Mouse (Mus musculus) frontal cortex, postnatal 25 days (tissue): ENCODE results near the gene Ncaph2.

ENCODE experiments used
- DNase-seq, 2 experiments: peaks; one replicate each; pipeline ENCODE4 v3.0.0; 2022; ENCODE audit warnings: low spot score in 2 of 2

The Ncaph2 gene

DNA sequence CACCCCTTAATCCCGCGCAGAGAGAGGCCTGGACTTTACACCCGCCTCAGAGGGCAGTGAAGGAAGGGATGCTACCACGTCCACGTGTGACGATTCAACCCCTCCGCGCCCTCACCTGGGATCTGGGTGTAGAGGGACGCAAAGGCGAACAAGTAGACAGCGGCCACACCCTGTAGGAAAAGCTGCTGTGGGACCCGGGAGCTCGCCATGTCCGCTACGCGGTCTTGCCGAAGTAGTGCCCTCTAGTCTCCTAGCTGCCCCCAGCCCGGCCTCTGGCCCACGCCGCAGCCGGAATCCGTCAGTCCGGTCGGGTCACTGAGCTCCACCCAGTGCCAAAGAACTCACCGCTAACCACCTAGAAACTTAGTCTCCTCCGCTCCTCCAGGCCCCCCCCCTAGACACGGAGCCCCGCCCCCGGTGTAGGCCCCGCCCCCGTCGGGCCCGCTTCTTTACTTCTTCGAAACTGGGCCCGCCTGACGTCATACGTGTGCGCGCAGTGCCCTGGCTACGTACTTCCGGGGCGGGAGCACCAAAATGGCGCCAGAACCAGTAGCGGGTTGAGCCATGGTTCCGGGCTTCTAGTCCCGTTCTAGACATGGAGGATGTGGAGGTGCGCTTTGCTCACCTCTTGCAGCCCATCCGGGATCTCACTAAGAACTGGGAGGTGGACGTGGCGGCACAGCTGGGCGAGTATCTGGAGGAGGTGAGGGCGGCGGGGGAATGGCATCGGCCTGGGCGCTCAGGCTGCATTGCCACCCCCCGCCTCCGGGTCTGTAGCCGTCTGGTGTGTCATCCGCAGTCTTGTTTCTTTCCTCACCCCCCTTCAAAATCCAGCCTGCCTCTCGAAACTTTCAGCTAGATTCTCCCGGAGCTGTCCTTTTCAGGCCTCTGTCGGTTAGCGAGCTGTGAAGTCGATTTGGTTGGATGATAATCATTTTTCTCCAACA lies at the start of gene Ncaph2, which contains the start of gene Lmf2:
Gene Ncaph2 (plus strand): TSS at position 479 of the 947 bp plus-strand sequence.
Gene Lmf2 (minus strand): TSS at position 419 of the 947 bp plus-strand sequence.
- DNase-seq = peak; percentile 86 to 90

- DNase-seq = no peak
Observed at GRCm38 (mm10) chr15:89305966-89306365, 49.6 kb upstream of the Ncaph2 start.

GRCm38 (mm10) chr15:89307461-89307860 lies 48.1 kb upstream of the Ncaph2 start:
- no peak for DNase-seq

DNA sequence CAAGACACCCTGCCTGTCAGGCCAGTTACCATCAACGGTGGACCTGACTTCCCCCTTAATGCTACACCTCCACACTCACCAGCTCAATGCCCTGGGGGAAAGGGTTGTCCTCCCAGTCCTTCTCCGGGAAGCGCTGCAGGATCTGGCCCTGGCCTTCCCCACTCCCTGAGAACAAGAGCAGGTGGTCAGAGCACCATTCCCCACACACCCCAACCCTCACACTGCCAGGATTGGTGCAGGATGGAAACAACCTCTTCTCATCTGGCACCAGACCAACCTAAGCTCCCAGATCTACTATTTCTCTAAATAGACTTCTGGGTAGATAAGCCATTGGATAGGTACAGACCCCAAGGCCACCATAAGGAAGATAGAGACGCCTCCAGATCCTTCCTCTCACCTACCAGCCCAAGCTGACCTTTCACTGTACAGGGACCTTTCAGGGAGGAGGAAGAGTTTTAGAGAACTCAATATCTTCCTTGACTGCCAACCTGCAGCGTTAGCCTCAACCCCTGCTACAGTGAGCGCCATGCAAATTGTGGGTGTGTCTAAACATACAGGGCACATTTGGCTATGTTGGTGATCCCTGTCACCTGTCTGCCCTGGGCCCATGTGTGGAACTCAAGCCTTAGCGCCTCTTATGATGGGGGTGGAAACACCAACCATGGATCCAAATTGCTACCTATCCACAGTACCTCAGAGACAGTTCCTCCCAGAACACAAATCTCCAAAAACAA lies 46.9 kb upstream of the Ncaph2 start:
- no peak for DNase-seq

DNA sequence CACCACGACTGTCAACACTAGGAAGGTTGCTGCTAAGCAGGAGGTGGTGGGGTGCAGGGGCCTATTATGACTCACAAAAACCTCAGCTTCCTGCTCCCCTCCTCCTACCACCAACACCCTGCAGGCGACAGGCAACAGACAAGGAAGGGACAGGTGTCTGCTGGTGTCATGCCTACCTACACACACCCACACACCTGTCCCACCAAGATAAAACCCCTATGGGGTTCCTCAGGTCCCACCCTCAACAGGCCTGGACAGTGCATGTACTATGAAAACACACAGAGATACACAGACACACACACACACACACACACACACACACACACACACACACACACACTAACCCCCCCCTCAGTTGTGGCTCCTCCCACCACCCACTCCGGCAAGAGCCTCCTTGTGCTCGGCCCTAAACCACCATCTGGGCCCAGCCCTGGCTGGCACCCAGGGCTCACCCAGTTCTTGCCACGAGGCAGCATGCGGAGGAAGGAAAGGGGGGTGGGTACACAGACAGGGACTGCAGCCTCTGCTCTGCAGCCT lies 45.5 kb upstream of the Ncaph2 start:
- no peak for DNase-seq

DNA sequence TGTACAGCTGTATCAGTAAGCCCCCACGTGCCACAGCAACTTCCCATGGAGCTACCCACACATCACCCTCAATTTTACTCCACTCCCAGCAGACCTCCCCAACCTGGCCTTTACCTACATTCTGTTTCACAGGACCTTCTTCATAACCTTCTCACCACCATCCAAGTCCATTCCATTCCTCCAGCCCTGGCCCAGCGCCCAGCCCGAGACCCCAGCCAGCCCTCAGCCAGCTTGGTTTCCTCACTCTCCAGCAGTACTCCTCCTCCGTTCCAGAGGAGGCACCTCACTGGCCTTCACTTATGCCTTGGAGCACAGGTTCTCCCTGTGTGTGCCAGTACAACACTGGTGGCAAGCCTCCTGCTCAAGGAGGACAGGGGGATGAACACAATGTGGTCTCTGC lies 42.2 kb upstream of the Ncaph2 start:
- DNase-seq = no peak

- DNase-seq = no peak
Observed at GRCm38 (mm10) chr15:89314107-89314506, 41.4 kb upstream of the Ncaph2 start.

DNA sequence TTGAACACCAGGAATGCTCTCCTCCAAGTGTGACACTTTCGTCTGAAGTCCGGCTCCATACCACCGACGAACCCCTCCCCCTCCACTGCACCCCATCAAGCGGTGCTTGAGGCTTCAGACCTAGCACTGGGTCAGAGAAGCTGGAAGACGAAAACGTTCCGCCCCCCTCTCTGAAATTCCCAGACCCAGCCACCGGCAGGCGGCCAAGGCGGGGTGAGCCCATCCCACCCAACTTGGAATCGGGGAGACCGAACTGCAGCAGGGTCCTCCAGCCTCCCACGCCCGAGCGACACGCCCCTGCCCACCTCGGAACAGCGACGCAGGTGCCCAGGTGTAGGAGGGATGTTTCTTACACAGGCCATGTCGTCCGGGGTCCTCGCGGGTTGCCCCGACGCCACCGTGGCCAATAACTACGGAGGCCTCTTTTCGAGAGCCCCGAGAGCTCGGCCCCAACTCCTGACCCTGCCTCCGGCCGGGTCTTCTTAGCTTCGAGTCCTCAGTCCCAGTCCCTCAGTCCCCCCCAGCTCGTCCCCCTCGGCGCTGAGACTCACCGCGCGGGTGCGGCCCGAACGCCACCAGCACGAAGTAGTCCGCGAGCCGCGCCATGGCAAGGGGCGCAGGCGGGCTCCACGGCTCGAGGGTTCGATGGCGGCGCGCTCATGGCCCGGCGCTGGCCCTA lies 40.9 kb upstream of the Ncaph2 start:
- no peak for DNase-seq

- peak; percentile 86 to 92 for DNase-seq
Observed at GRCm38 (mm10) chr15:89315190-89315731, 40.3 kb upstream of the Ncaph2 start, which contains the start of gene Sbf1. Gene Sbf1, minus strand, starts transcription at chr15:89315311.

GRCm38 (mm10) chr15:89316146-89316545 lies 39.4 kb upstream of the Ncaph2 start:
- DNase-seq = no peak

DNA sequence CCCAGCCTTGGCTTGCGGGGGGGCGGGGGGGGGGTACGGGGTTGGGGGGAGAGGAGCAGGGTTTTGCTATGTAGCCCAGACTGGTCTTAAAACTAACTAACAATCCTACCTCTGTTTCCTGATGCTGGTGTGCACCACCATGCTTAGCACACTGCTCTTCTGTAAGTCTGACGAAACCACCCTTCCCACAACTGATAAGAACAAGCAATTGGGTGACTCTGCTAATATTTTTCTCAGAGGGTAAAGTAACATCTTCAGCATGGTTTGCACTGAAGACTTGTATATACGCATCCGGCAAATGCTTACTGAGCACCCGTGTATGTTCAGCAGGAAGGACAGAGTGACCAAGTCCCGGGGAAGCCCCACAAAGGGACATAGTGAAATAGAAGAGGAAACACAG lies 34.3 kb upstream of the Ncaph2 start:
- no peak for DNase-seq

DNA sequence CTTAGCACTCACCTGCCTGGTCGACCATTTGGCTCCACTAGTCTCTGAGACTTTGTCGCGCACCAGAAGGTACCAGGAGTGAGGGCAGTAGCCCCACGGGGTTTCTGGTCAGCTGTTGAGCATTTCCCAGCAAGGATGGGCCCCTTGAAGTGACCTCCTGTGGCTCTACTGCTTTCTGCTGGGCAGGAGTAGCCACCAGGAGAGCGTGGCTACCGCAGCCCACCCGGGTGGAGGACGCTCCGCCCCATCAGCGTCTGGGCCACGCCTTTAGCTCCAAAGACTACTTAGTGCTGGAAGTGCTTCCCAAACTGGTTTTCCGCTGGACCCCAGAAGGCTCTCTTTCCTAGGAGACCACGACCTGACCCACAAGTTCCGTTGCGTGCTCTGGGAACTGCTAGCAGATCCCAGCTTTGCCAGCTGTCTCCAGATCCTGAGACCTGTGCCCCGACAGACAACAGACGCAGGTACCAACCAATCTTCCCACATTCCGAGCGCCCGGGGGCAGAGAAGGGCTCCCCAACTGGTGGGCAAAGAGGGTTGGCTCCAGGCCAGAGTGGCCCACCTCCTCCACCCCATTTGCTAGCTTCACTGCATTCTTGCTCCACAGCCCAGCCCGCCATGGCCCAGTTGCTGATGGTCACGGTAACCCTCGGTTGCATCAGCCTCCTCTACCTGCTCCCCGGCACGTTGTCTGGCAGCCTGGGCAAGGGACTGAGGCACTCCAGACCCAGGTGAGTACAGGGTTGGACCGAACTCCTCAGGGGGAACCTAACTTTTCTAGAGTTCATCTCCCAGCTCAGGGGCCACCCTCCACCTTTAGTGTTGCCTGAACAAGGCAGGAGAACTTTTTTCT lies 32.6 kb upstream of the Ncaph2 start, which contains the start of gene Adm2:
Gene Adm2 (plus strand): TSS at position 51 of the 853 bp plus-strand sequence.
- no peak for DNase-seq

GRCm38 (mm10) chr15:89323656-89324055 lies 31.9 kb upstream of the Ncaph2 start:
- no peak for DNase-seq

GRCm38 (mm10) chr15:89326441-89326840 lies 29.1 kb upstream of the Ncaph2 start:
- no peak for DNase-seq

DNA sequence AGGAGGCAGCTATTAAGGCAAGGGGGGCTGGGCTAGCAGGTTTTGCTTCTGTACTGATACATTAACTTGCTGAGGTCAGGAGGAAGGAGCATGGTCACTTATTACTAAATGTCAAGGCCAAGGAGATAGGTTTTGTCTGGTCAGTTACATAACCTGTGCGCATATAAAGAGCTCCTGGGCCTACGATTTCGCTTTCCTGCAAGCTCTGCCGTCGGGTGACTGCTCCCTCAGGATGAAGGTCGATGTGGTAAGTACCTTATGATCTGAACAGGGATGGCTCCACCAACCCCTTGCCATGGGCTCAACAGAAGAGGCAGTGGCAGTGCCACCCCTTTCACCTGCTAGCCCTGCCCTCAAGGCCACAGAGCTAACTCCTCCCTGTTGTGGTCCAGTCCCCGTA lies 21.2 kb upstream of the Ncaph2 start, which contains the start of gene Miox:
Gene Miox (plus strand): TSS at position 128 of the 400 bp plus-strand sequence.
- no peak for DNase-seq

DNA sequence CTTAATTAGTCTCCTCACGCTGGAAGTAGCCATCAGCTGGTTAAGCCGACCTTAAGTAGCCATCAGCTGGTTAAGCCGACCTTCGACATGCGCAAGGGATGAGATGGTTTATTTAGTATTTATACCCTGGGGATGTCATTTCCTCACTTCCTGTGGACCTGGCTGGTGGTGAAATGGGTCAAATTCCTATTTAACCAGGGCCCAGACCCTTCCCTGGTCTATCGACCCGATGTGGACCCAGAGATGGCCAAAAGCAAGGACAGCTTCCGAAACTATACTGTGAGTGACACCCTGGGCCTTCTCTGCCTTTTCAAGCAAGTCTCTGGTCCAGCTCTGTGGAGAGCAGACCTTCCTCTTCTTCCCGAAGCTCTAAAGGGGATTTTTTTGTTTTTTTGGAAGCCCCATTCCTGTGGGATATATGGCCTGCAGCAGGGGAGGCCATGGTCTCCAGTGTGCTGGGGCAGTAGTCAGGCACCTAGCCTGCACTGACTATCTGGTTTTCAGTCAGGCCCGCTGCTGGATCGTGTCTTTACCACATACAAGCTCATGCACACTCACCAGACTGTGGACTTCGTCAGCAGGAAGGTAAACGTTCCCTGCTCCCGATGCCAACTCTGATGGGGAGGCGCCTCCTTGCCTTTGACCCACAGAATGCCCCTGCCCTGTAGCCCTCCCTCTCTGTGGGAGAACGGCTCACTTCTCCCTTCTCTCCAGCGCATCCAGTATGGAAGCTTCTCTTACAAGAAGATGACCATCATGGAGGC lies 20.6 kb upstream of the Ncaph2 start:
- no peak for DNase-seq

DNA sequence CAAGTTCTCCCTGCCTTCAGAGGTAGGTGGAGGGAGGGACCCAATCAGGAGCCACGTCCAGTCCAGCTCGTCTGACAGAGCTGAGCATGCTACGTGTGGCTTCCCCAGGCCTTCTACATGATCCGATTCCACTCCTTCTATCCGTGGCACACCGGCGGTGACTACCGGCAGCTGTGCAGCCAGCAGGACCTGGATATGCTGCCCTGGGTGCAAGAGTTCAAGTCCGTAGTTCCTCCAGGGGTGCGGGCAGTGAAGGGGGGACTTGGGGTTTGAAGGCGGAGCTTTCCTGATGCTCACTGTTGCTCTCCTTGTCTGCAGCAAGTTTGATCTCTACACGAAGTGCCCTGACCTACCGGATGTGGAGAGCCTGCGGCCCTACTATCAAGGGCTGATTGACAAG lies 19.1 kb upstream of the Ncaph2 start:
- DNase-seq = no peak

DNA sequence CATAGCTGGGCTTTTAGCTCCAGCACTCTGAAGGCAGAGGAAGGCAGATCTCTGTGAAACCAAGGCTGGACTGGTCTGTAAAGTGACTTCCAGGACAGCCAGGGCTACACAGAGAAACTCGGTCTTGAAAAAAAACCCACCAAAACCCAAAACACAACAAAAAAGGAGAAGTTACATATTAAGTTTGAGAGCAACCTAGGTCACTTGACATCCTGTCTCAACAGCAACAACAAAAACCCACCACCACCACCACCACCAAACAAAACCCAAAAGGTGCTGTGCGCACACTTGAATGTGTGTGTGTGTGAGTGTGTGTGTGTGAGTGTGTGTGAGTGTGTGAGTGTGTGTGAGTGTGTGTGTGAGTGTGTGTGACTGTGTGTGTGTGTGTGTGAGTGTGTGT lies 15.8 kb upstream of the Ncaph2 start:
- DNase-seq = no peak

DNA sequence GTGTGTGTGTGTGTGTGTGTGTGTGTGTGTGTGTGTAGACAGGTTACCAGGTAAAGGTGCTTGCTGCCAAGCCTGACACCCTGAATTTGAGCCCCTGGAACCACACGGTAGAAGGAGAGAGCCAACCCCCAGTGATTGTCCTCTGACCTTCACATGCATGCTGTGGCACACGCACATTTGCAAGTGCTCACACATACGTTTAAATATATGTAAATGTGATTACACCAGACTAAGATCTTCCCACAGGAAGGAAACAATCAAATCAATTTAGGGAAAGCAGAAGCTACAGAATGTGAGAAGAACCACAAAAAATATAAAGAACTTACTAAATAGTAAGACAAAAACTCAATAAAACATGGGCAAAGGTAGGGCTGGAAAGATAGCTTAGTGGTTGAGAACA lies 15.4 kb upstream of the Ncaph2 start:
- DNase-seq = no peak

GRCm38 (mm10) chr15:89341678-89342077 lies 13.8 kb upstream of the Ncaph2 start:
- DNase-seq = no peak
